Mouse (Mus musculus): ENCODE measurements around the gene Zfpm1.
A peak's percentile ranks its signal among the peaks of the same experiment; 100 is the strongest.

Gene Zfpm1

GRCm38 (mm10) chr8:122274651-122275391, 7.1 kb upstream of the Zfpm1 start:
- DNase-seq (ENCODE audit: low spot score), result no peak

- DNase-seq (ENCODE audit: low spot score), result no peak
Measured at GRCm38 (mm10) chr8:122276308-122276707, 5.6 kb upstream of the Zfpm1 start.

- DNase-seq (ENCODE audit: low spot score), result no peak
Measured at GRCm38 (mm10) chr8:122277204-122277995, 4.5 kb upstream of the Zfpm1 start.

- no peak for DNase-seq (ENCODE audit: low spot score)
Measured at GRCm38 (mm10) chr8:122280156-122280555, 1.8 kb upstream of the Zfpm1 start.

DNA sequence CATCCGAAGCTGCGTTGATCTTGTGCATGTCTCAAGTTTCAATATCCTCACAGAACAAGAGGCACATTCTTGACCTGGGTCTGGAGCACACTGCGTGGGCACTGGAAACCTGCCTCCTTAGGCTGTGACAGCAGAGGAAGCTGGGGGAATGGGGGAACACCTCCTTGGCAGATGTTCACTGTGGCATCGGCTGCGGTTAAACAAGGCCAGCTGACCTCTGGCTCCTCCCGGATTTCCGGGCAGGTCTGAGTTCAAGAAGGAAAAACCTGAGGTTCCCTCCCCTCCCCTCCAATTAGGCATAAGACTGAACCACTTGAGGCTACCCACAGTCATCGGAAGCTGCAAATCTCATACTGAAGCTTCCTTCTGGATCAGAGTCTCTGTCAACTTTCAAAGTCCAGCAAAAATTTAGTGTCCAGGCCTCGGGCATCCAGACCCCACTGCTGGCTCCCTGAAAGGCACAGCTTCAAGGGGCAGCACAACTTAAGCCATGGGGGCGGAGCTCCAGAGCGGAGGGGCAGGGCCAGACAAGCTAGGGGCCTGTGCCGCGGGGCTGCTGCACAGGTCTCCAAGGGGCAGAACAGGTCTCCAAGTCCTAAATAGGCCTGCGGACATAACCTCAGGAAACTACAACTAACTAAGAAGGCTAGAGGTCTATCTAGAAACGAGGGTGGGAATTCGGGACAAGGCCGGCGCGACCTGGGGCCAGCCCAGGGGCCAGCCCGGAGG, 1.2 kb upstream of the Zfpm1 start:
- no peak for DNase-seq (ENCODE audit: low spot score)

DNA sequence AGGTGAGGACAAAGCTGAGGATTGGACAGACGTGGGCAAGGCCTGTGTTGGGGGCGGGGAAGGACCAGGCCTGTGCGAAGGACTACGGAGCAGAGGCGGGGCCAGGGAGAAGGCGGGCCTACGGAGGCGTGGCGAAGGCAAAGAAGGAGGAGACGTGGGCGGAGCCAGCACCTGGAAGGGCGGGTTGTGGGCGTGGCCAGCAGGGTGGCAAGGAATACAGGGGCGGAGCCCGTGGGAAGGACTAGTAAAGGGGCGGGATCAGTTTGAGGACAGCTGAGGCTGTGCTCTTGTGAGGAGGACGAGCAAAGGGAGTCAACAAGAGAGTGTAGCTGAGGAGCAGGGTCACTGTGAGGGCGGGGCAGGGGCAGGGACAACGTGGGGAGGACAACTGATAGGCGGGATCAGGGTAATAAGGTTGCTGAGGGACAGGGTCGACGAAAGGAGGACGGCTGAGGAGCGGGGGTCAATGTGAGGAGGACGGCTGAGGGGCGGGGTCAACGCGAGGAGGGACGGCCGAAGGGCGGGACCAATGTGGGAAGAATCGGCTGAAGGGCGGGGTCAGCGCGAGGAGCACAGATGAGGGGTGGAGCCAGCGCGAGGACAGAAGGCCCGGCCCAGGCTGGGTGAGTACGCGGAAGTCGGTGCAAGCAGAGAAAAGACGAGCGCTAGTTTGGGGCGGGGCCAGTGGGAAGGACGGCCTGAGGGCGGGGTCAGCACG, 465 bp upstream of the Zfpm1 start:
- DNase-seq (ENCODE audit: low spot score), result peak; percentile 99

GRCm38 (mm10) chr8:122282501-122283355, 787 bp downstream of the Zfpm1 start:
- no peak for DNase-seq (ENCODE audit: low spot score)

DNA sequence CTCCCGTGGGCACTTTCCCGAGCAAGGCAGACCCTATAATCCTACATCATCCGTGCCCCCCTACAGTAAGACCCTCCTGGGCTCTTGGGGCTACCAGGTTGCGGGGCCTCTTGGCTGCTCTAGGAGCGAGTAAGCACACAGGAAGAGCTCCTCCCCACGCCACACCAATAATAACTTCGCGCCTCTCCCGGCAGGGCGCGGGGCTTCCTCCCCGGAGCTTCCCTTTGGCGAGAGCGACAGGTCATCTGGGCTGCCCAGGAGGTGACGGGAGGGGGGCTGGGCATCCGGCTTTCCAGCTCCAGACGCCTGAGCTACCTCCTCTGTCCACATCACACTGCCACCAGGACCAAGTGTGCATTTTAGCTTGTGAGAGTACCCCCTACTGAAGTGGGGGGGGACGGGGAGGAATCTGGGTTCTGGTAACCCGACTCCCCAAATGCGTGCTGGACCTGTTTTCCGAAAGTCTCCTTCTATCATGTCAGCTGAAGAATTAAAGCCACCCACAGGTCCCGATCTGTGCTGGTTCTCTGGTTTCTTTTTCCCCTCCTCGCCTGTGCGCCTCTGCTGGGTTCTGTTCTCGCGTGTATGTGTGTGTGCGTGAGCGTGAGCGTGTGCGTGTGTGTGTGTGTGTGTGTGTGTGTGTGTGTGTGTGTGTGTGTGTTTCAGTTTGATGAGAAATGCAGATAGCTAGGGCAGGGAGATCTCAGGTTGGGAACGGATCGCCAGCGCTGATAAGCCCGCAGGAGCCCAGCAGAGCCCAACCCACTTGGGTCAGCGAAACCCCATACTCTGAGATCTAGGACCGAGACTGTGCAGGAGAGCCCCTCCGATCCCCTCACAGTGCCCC, 1.6 kb downstream of the Zfpm1 start:
- peak; percentile 82 for DNase-seq (ENCODE audit: low spot score)

DNA sequence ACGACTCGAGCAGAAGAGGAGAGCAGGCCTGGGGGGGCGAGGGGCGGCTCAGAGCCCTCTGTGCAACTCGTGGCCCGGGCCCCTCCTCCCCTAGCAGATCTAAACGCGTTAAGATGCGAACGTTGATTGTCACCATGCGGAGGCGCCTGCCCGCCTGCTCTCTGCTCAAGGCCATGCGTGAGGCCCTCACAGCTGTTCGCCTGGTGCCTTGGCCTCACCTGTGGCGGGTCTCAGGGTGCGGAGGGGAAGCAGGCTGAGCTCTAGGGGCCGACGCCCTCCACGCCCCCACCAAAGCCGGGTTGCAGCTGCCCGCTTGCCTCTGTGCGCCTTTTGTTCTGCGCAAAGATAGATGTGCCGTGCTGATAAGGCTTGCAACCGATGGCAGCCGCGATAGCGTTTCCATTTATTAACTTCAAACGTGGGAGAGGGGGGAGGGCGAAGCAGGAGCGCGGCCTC, 2.3 kb downstream of the Zfpm1 start:
- no peak for DNase-seq (ENCODE audit: low spot score)

- no peak for DNase-seq (ENCODE audit: low spot score)
Measured at GRCm38 (mm10) chr8:122284659-122285261, 2.8 kb downstream of the Zfpm1 start.

GRCm38 (mm10) chr8:122285727-122286126, 3.8 kb downstream of the Zfpm1 start:
- DNase-seq (ENCODE audit: low spot score), result no peak

GRCm38 (mm10) chr8:122286899-122287298, 5.0 kb downstream of the Zfpm1 start:
- no peak for DNase-seq (ENCODE audit: low spot score)

DNA sequence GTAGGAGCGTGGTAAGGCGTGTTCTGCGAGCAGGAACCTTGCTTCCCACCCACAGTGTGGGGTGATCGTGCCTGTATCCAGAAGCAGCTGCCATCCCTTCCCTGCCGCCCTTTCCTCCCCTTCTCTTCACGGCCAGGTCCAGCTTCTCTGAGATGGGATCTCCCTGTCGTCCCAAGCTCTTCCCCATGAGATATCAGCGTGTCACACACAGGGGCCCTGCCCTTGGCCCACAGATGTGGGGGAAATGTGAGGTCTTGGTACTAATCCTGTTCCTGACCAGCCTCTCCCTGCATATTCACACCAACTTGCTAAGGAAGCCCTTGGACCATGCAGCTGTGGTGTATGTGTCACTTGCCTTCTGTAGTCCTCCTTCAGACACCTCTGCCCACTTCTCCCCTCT, 5.8 kb downstream of the Zfpm1 start:
- no peak for DNase-seq (ENCODE audit: low spot score)

GRCm38 (mm10) chr8:122288344-122288743, 6.4 kb downstream of the Zfpm1 start:
- no peak for DNase-seq (ENCODE audit: low spot score)

- no peak for DNase-seq (ENCODE audit: low spot score)
Measured at GRCm38 (mm10) chr8:122291075-122291474, 9.1 kb downstream of the Zfpm1 start.

- DNase-seq (ENCODE audit: low spot score), result no peak
Measured at GRCm38 (mm10) chr8:122291549-122291948, 9.6 kb downstream of the Zfpm1 start.

- DNase-seq (ENCODE audit: low spot score), result no peak
Measured at GRCm38 (mm10) chr8:122293484-122293883, 11.5 kb downstream of the Zfpm1 start.

- DNase-seq (ENCODE audit: low spot score), result peak; percentile 93
Measured at GRCm38 (mm10) chr8:122294273-122294683, 12.3 kb downstream of the Zfpm1 start.

DNA sequence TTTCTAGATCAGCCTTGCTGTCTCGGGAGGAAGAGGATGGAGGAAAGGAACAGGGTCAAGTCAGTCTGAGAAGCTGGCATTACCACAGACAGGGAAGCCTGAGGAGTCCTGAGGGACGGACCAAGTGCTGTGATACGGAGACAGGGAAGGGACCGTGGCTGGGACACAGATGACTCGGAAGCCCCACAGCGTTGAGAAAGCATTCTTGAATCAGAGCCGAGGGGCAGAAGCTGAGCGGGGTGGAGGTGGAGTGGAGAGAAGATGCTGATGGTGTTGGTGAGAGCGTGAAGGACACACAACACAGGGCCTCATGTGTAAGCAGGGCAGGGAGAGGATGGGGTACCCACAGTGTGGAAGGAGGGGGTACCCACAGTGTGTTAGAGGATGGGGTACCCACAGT, 13.4 kb downstream of the Zfpm1 start:
- no peak for DNase-seq (ENCODE audit: low spot score)

Data from lung, postnatal 25 days (tissue).